Mouse (Mus musculus): ENCODE results near the gene Ceacam19.

DNA sequence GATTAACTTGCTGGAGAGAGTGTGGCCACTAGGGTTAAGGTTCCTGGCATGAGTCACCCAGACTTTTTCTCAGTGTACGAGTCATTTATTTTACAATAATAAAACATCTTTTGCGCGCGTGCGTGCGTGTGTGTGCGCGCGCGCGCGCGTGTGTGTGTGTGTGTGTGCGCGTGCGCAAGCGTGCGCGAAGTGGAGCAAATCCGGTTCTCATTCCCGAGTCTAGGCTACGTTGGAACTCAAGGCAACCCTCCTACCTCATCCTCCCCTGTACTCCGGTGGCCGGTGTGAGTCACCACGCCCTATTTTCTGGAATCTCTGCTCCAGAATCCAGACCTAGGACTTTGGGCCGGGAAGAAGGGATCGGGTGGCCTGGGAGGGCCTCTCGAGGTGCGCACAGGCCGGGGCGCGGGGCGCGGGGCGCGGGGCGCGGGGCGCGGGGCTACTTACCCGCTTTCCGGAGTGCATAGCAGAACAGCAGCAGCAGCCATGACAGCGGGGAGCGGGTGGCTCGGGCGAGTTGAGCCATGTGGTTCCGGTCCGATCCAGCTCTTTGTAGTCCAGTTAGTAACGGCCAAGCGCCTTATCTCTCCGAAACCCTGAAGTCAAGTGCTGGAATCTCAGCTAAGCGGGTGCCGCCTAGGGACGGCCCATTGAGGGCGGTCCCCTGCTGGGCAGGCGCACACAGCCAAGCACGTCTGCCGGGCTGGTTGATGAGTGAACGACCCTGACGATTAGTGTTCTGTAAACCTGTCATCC lies 32.9 kb upstream of the Ceacam19 start, which contains the start of gene Pvr:
- peak; percentile 36 for TF ChIP-seq POLR2A (IDR thresholded peaks at IDR 0.05; ENCODE audit: low read depth, low read length)
- TF ChIP-seq CTCF (IDR thresholded peaks at IDR 0.05; ENCODE audit: extremely low read depth, insufficient read length, insufficient replicate concordance, low read depth, low read length) = no peak
